18 mouse cellular contexts compared by ENCODE assay signal in the genomic region with DNA sequence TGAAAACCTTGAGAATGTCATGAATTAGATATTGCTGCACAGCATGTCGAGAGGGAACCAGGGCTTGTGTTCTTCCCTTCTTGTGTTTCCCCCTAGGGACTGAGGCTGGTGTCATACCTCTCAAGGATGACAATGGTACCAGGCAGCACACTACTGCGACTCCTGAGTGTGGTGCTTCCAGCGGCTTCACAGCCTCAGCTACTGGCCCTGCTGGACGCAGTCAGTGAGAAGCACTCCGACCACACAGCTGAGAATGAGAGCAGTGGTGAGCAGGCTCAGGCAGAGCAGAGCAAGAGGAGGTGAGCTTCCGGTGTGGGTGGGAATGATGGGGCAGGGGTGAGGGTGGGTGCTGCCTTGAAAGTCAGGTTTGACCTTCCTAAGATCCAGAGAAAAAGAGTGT.
"Had no signal": no experiment of that assay in that cellular context is flagged by ENCODE, and none has a peak within 500 bp of the region (broad histone marks: within the 10 kb centered on the region; RNA-seq: fewer than 3 reads in every experiment).

No protein-coding gene starts in this region.

- H3K27me3 ChIP-seq: liver, embryonic 15.5 days; lung, embryonic 15.5 days; megakaryocyte, embryonic 14.5 days; neural tube, embryonic 12.5 days; neural tube, embryonic 15.5 days had no signal

- H3K4me3 ChIP-seq: liver, embryonic 15.5 days; lung, embryonic 15.5 days; megakaryocyte, embryonic 14.5 days; neural tube, embryonic 12.5 days; neural tube, embryonic 15.5 days had no signal

- H3K36me3 ChIP-seq: liver, embryonic 15.5 days; neural tube, embryonic 12.5 days; neural tube, embryonic 15.5 days had no signal

- DNase-seq: kidney, adult 18-20 months; kidney, adult 9 months; kidney, postnatal 14 days; kidney, postnatal 4 days; left cerebral cortex, postnatal 4 days; lung, adult 18-20 months; lung, postnatal 10 days; lung, postnatal 36 days; thymus, adult 2 months; thymus, postnatal 14 days; thymus, postnatal 4 days had no signal

- ATAC-seq: inflammation-experienced regulatory T-cells, adult 6 months; intestine, embryonic 16.5 days had no signal

- H3K9ac ChIP-seq: liver, embryonic 15.5 days; lung, embryonic 15.5 days; neural tube, embryonic 12.5 days; neural tube, embryonic 15.5 days had no signal

- H3K4me1 ChIP-seq: liver, embryonic 15.5 days; lung, embryonic 15.5 days; megakaryocyte, embryonic 14.5 days; neural tube, embryonic 12.5 days; neural tube, embryonic 15.5 days had no signal

- H3K27ac ChIP-seq: liver, embryonic 15.5 days; lung, embryonic 15.5 days; neural tube, embryonic 12.5 days; neural tube, embryonic 15.5 days had no signal

- H3K9me3 ChIP-seq: liver, embryonic 15.5 days; lung, embryonic 15.5 days; megakaryocyte, embryonic 14.5 days; neural tube, embryonic 12.5 days; neural tube, embryonic 15.5 days had no signal

- H3K4me2 ChIP-seq: liver, embryonic 15.5 days; lung, embryonic 15.5 days; neural tube, embryonic 12.5 days; neural tube, embryonic 15.5 days had no signal
